Mouse (Mus musculus): ENCODE data around the gene Cblb. TPM values are rescaled to one million over a fixed set of nuclear protein-coding genes. Genes with fewer than 3 reads are reported as not detected.

The Cblb gene
- polyA plus RNA-seq, 1 experiment from 2014 or later, result 19.8 TPM

- TF ChIP-seq CTCF (IDR thresholded peaks at IDR 0.05; ENCODE audit: low read depth), result no peak
- Histone ChIP-seq H3K4me3 (ENCODE audit: low read depth, low read length) (no peak overlapping the region), H3K27ac (ENCODE audit: low read depth) (no peak overlapping the region), H3K9ac (no peak overlapping the region), H3K27me3 (ENCODE audit: insufficient read depth, low read length) (no peaks in the 10 kb centered on the region), H3K4me1 (ENCODE audit: insufficient read depth) (no peaks in the 10 kb centered on the region), H3K36me3 (ENCODE audit: insufficient read depth) (peaks cover 22% of the 10 kb centered on the region), H3K9me3 (ENCODE audit: low read depth, low read length) (no peaks in the 10 kb centered on the region), H3K4me2 (no peak overlapping the region)
- DNase-seq (no peak), ATAC-seq (ENCODE audit: insufficient read depth) (no peak)
- WGBS, result 80% methylated on average over 6 of the region's 6 CpGs
Observed at GRCm38 (mm10) chr16:52159958-52160504, 129.0 kb downstream of the Cblb start.

- Histone ChIP-seq H3K27me3 (ENCODE audit: insufficient read depth, low read length) (no peaks in the 10 kb centered on the region), H3K36me3 (ENCODE audit: insufficient read depth) (peaks cover 24% of the 10 kb centered on the region), H3K27ac (ENCODE audit: low read depth) (no peak overlapping the region), H3K4me3 (ENCODE audit: low read depth, low read length) (no peak overlapping the region), H3K4me1 (ENCODE audit: insufficient read depth) (no peaks in the 10 kb centered on the region), H3K9ac (no peak overlapping the region), H3K4me2 (no peak overlapping the region), H3K9me3 (ENCODE audit: low read depth, low read length) (no peaks in the 10 kb centered on the region)
- no peak for ATAC-seq (ENCODE audit: insufficient read depth)
- 89% methylated on average over 9 of the region's 9 CpGs for WGBS
- no peak for DNase-seq
- no peak for TF ChIP-seq CTCF (IDR thresholded peaks at IDR 0.05; ENCODE audit: low read depth)
Observed at GRCm38 (mm10) chr16:52164246-52164645, 133.2 kb downstream of the Cblb start.

- Histone ChIP-seq H3K9ac (no peak overlapping the region), H3K4me3 (ENCODE audit: low read depth, low read length) (no peak overlapping the region), H3K9me3 (ENCODE audit: low read depth, low read length) (no peaks in the 10 kb centered on the region), H3K36me3 (ENCODE audit: insufficient read depth) (peaks cover 21% of the 10 kb centered on the region), H3K27ac (ENCODE audit: low read depth) (no peak overlapping the region), H3K4me2 (no peak overlapping the region), H3K4me1 (ENCODE audit: insufficient read depth) (no peaks in the 10 kb centered on the region), H3K27me3 (ENCODE audit: insufficient read depth, low read length) (no peaks in the 10 kb centered on the region)
- no peak for DNase-seq
- ATAC-seq (ENCODE audit: insufficient read depth), result no peak
- no peak for TF ChIP-seq CTCF (IDR thresholded peaks at IDR 0.05; ENCODE audit: low read depth)
Observed at GRCm38 (mm10) chr16:52173253-52173652, 142.2 kb downstream of the Cblb start.

GRCm38 (mm10) chr16:52179839-52180238 is 148.8 kb downstream of the Cblb start:
- WGBS, result 93% methylated on average over 3 of the region's 3 CpGs
- Histone ChIP-seq H3K9me3 (ENCODE audit: low read depth, low read length) (no peaks in the 10 kb centered on the region), H3K9ac (no peak overlapping the region), H3K4me3 (ENCODE audit: low read depth, low read length) (no peak overlapping the region), H3K4me2 (no peak overlapping the region), H3K4me1 (ENCODE audit: insufficient read depth) (no peaks in the 10 kb centered on the region), H3K27me3 (ENCODE audit: insufficient read depth, low read length) (no peaks in the 10 kb centered on the region), H3K27ac (ENCODE audit: low read depth) (no peak overlapping the region), H3K36me3 (ENCODE audit: insufficient read depth) (peaks cover 24% of the 10 kb centered on the region)
- ATAC-seq (ENCODE audit: insufficient read depth) (no peak), DNase-seq (no peak)
- no peak for TF ChIP-seq CTCF (IDR thresholded peaks at IDR 0.05; ENCODE audit: low read depth)

GRCm38 (mm10) chr16:52182057-52182456 is 151.0 kb downstream of the Cblb start:
- H3K4me1 ChIP-seq (ENCODE audit: insufficient read depth), result no peaks in the 10 kb centered on the region
- no peaks in the 10 kb centered on the region for H3K27me3 ChIP-seq (ENCODE audit: insufficient read depth, low read length)
- H3K9me3 ChIP-seq (ENCODE audit: low read depth, low read length), result no peaks in the 10 kb centered on the region
- ATAC-seq (ENCODE audit: insufficient read depth) (no peak), DNase-seq (no peak)
- no peak overlapping the region for H3K4me2 ChIP-seq
- no peak overlapping the region for H3K4me3 ChIP-seq (ENCODE audit: low read depth, low read length)
- no peak overlapping the region for H3K9ac ChIP-seq
- WGBS, result 83% methylated on average over 7 of the region's 7 CpGs
- TF ChIP-seq CTCF (IDR thresholded peaks at IDR 0.05; ENCODE audit: low read depth), result 0 out of 2 replicates have a peak, but pooled peaks have one; percentile 12
- peaks cover 28% of the 10 kb centered on the region for H3K36me3 ChIP-seq (ENCODE audit: insufficient read depth)
- H3K27ac ChIP-seq (ENCODE audit: low read depth), result no peak overlapping the region

- ATAC-seq (ENCODE audit: insufficient read depth) (no peak), DNase-seq (no peak)
- no peak overlapping the region for H3K9ac ChIP-seq
- no peak overlapping the region for H3K4me3 ChIP-seq (ENCODE audit: low read depth, low read length)
- no peaks in the 10 kb centered on the region for H3K4me1 ChIP-seq (ENCODE audit: insufficient read depth)
- WGBS, result 80% methylated on average over 10 of the region's 10 CpGs
- H3K27ac ChIP-seq (ENCODE audit: low read depth), result no peak overlapping the region
- no peaks in the 10 kb centered on the region for H3K27me3 ChIP-seq (ENCODE audit: insufficient read depth, low read length)
- H3K9me3 ChIP-seq (ENCODE audit: low read depth, low read length), result no peaks in the 10 kb centered on the region
- TF ChIP-seq CTCF (IDR thresholded peaks at IDR 0.05; ENCODE audit: low read depth), result no peak
- H3K4me2 ChIP-seq, result no peak overlapping the region
- peaks cover 37% of the 10 kb centered on the region for H3K36me3 ChIP-seq (ENCODE audit: insufficient read depth)
Observed at GRCm38 (mm10) chr16:52184350-52184749, 153.3 kb downstream of the Cblb start.

- DNase-seq (peak; percentile 89), ATAC-seq (ENCODE audit: insufficient read depth) (peak; percentile 80; the same call in 1 of the 2 replicates)
- H3K36me3 ChIP-seq (ENCODE audit: insufficient read depth), result peaks cover 46% of the 10 kb centered on the region
- no peak overlapping the region for H3K4me2 ChIP-seq
- H3K9ac ChIP-seq, result no peak overlapping the region
- H3K27me3 ChIP-seq (ENCODE audit: insufficient read depth, low read length), result no peaks in the 10 kb centered on the region
- TF ChIP-seq CTCF (IDR thresholded peaks at IDR 0.05; ENCODE audit: low read depth), result no peak
- H3K27ac ChIP-seq (ENCODE audit: low read depth), result no peak overlapping the region; the same call in 1 of the 2 replicates
- H3K9me3 ChIP-seq (ENCODE audit: low read depth, low read length), result no peaks in the 10 kb centered on the region
- 24% methylated on average over 10 of the region's 10 CpGs for WGBS
- H3K4me1 ChIP-seq (ENCODE audit: insufficient read depth), result no peaks in the 10 kb centered on the region
- no peak overlapping the region for H3K4me3 ChIP-seq (ENCODE audit: low read depth, low read length)
Observed at GRCm38 (mm10) chr16:52186731-52187130, 155.7 kb downstream of the Cblb start.

Data from lung, embryonic 14.5 days (tissue).